Mouse (Mus musculus) hindbrain, embryonic 11.5 days (tissue): ENCODE results near the gene Atxn1. TPM values are rescaled to one million over a fixed set of nuclear protein-coding genes. Genes with fewer than 3 reads are reported as not detected.

Source experiments
- ATAC-seq: fragments of 200-750 bp; cut with Nextera tagmentation; 2 replicates; pipeline ENCODE4 v1.8.0; 2017; ENCODE audit warnings: mild to moderate bottlenecking, moderate TSS enrichment, moderate library complexity; ENCODE audit not compliant: low FRiP score
- DNase-seq: peaks from one replicate; pipeline ENCODE4 v3.0.0-alpha.2; 2015; ENCODE audit warnings: low spot score
- H3K27ac ChIP-seq: fragments of 300-500 bp; sonication (generic); 2 replicates; pipeline ENCODE4 v1.5.1; 2014; ENCODE audit warnings: mild to moderate bottlenecking, low read depth, low read length
- H3K27me3 ChIP-seq: fragments of 300-500 bp; sonication (generic); 2 replicates; pipeline ENCODE4 v1.6.1; 2014; ENCODE audit warnings: mild to moderate bottlenecking, low read length, moderate library complexity, mixed read lengths; ENCODE audit not compliant: control insufficient read depth, insufficient read depth
- H3K36me3 ChIP-seq: fragments of 300-500 bp; sonication (generic); 2 replicates; pipeline ENCODE4 v1.6.1; 2014; ENCODE audit warnings: mild to moderate bottlenecking, low read length, moderate library complexity, mixed read lengths; ENCODE audit not compliant: control insufficient read depth, insufficient read depth
- H3K4me1 ChIP-seq: fragments of 300-500 bp; sonication (generic); replicated peaks from 2 replicates; pipeline ENCODE4 v1.6.1; 2014; ENCODE audit warnings: low read length, mixed read lengths; ENCODE audit not compliant: control insufficient read depth, insufficient read depth
- H3K4me2 ChIP-seq: fragments of 300-500 bp; sonication (generic); replicated peaks from 2 replicates; pipeline ENCODE4 v1.6.1; 2014; ENCODE audit warnings: mild to moderate bottlenecking, low read depth, low read length
- H3K4me3 ChIP-seq: fragments of 300-500 bp; sonication (generic); 2 replicates; pipeline ENCODE4 v1.5.1; 2014; ENCODE audit warnings: low read depth, low read length
- H3K9ac ChIP-seq: fragments of 300-500 bp; sonication (generic); 2 replicates; pipeline ENCODE4 v1.6.1; 2014; ENCODE audit warnings: low read depth, low read length
- H3K9me3 ChIP-seq: fragments of 300-500 bp; sonication (generic); 2 replicates; pipeline ENCODE4 v1.6.1; 2016; ENCODE audit warnings: low read length; ENCODE audit not compliant: control insufficient read depth
- WGBS: fragments of 180-500 bp; shearing (Covaris S2); extraction: QIAGEN DNeasy Blood & Tissue Kit; methylation state at CpG from one replicate; pipeline ENCODE4 v1.1.7; 2014; 5-methylcytosine and 5-hydroxymethylcytosine counted together
- polyA plus RNA-seq: library from polyadenylated mRNA; unstranded; fragments of >200 nt; fragmentation: Nextera tagmentation; extraction: Ambion mirVana; gene quantifications from 2 replicates; pipeline ENCODE4 v1.2.1, GENCODE M21; 2014

Gene Atxn1
- polyA plus RNA-seq, 1 experiment from 2014 or later = 3.2 TPM

- no peaks in the 10 kb centered on the region for H3K9me3 ChIP-seq
- no peak overlapping the region for H3K4me3 ChIP-seq
- no peak for ATAC-seq
- H3K36me3 ChIP-seq = no peaks in the 10 kb centered on the region
- WGBS = 66% methylated on average over 4 of the region's 4 CpGs
- no peaks in the 10 kb centered on the region for H3K27me3 ChIP-seq
- DNase-seq = no peak
- no peaks in the 10 kb centered on the region for H3K4me1 ChIP-seq
- no peak overlapping the region for H3K9ac ChIP-seq
- no peak overlapping the region for H3K4me2 ChIP-seq
- H3K27ac ChIP-seq = no peak overlapping the region
These were observed 406.4 kb downstream of the Atxn1 start for GRCm38 (mm10) chr13:45558367-45558766.

GRCm38 (mm10) chr13:45553674-45554073 lies 411.1 kb downstream of the Atxn1 start:
- Histone ChIP-seq H3K36me3 (no peaks in the 10 kb centered on the region), H3K27me3 (no peaks in the 10 kb centered on the region), H3K27ac (no peak overlapping the region), H3K9ac (no peak overlapping the region), H3K4me2 (no peak overlapping the region), H3K4me3 (no peak overlapping the region), H3K9me3 (no peaks in the 10 kb centered on the region), H3K4me1 (no peaks in the 10 kb centered on the region)
- 74% methylated on average over 7 of the region's 7 CpGs for WGBS
- DNase-seq (no peak), ATAC-seq (no peak)

GRCm38 (mm10) chr13:45547549-45547948 lies 417.3 kb downstream of the Atxn1 start:
- H3K4me2 ChIP-seq = no peak overlapping the region
- H3K4me1 ChIP-seq = no peaks in the 10 kb centered on the region
- DNase-seq = no peak
- H3K9ac ChIP-seq = no peak overlapping the region
- H3K27ac ChIP-seq = no peak overlapping the region
- H3K27me3 ChIP-seq = no peaks in the 10 kb centered on the region
- H3K9me3 ChIP-seq = no peaks in the 10 kb centered on the region
- H3K4me3 ChIP-seq = no peak overlapping the region
- WGBS = 82% methylated on average over 5 of the region's 5 CpGs
- no peak for ATAC-seq
- no peaks in the 10 kb centered on the region for H3K36me3 ChIP-seq

- no peak overlapping the region for H3K4me2 ChIP-seq
- no peak for ATAC-seq
- H3K9me3 ChIP-seq = no peaks in the 10 kb centered on the region
- no peak for DNase-seq
- no peaks in the 10 kb centered on the region for H3K4me1 ChIP-seq
- 90% methylated on average over 4 of the region's 4 CpGs for WGBS
- no peak overlapping the region for H3K4me3 ChIP-seq
- H3K27me3 ChIP-seq = no peaks in the 10 kb centered on the region; the same call in 1 of the 2 replicates
- H3K9ac ChIP-seq = no peak overlapping the region
- no peak overlapping the region for H3K27ac ChIP-seq
- no peaks in the 10 kb centered on the region for H3K36me3 ChIP-seq
These were observed 417.9 kb downstream of the Atxn1 start for GRCm38 (mm10) chr13:45546946-45547345.

- no peak for ATAC-seq
- Histone ChIP-seq H3K9me3 (no peaks in the 10 kb centered on the region), H3K27me3 (no peaks in the 10 kb centered on the region; the same call in 1 of the 2 replicates), H3K4me2 (no peak overlapping the region), H3K36me3 (no peaks in the 10 kb centered on the region), H3K4me3 (no peak overlapping the region), H3K27ac (no peak overlapping the region), H3K4me1 (no peaks in the 10 kb centered on the region), H3K9ac (no peak overlapping the region)
- 85% methylated on average over 13 of the region's 13 CpGs for WGBS
- no peak for DNase-seq
These were observed 418.8 kb downstream of the Atxn1 start for GRCm38 (mm10) chr13:45545974-45546373.

GRCm38 (mm10) chr13:45539205-45539568 lies 425.6 kb downstream of the Atxn1 start:
- Histone ChIP-seq H3K9ac (no peak overlapping the region), H3K4me2 (peak overlapping the region; percentile 53), H3K4me1 (0 out of 2 replicates have a peak, but pooled peaks cover 3% of the 10 kb centered on the region), H3K36me3 (no peaks in the 10 kb centered on the region), H3K27ac (0 out of 2 replicates have a peak overlapping the region, but pooled peaks have one; percentile 30), H3K4me3 (peak overlapping the region; percentile 35), H3K27me3 (no peaks in the 10 kb centered on the region; the same call in 1 of the 2 replicates), H3K9me3 (no peaks in the 10 kb centered on the region)
- ATAC-seq = peak; percentile 88
- whole genome bisulfite sequencing = 10% methylated on average over 10 of the region's 10 CpGs
- peak; percentile 88 for DNase-seq

- H3K36me3 ChIP-seq = no peaks in the 10 kb centered on the region
- H3K4me3 ChIP-seq = peak overlapping the region; percentile 35
- H3K4me1 ChIP-seq = 0 out of 2 replicates have a peak, but pooled peaks cover 3% of the 10 kb centered on the region
- DNase-seq = peak; percentile 86
- 33% methylated on average over 10 of the region's 10 CpGs for WGBS
- no peaks in the 10 kb centered on the region; the same call in 1 of the 2 replicates for H3K27me3 ChIP-seq
- H3K27ac ChIP-seq = 0 out of 2 replicates have a peak overlapping the region, but pooled peaks have one; percentile 30
- peak; percentile 92 for ATAC-seq
- H3K4me2 ChIP-seq = peak overlapping the region; percentile 53
- no peaks in the 10 kb centered on the region for H3K9me3 ChIP-seq
- no peak overlapping the region for H3K9ac ChIP-seq
These were observed 426.1 kb downstream of the Atxn1 start for GRCm38 (mm10) chr13:45538532-45539204.

GRCm38 (mm10) chr13:45538091-45538490 lies 426.7 kb downstream of the Atxn1 start:
- Histone ChIP-seq H3K27me3 (no peaks in the 10 kb centered on the region; the same call in 1 of the 2 replicates), H3K27ac (no peak overlapping the region), H3K9ac (no peak overlapping the region), H3K36me3 (no peaks in the 10 kb centered on the region), H3K4me3 (no peak overlapping the region), H3K4me2 (no peak overlapping the region), H3K9me3 (no peaks in the 10 kb centered on the region), H3K4me1 (0 out of 2 replicates have a peak, but pooled peaks cover 3% of the 10 kb centered on the region)
- ATAC-seq (no peak), DNase-seq (no peak)
- 89% methylated on average over 9 of the region's 9 CpGs for WGBS

GRCm38 (mm10) chr13:45537110-45537509 lies 427.7 kb downstream of the Atxn1 start:
- Histone ChIP-seq H3K27me3 (no peaks in the 10 kb centered on the region), H3K4me2 (no peak overlapping the region), H3K9me3 (no peaks in the 10 kb centered on the region), H3K9ac (no peak overlapping the region), H3K4me1 (0 out of 2 replicates have a peak, but pooled peaks cover 3% of the 10 kb centered on the region), H3K36me3 (no peaks in the 10 kb centered on the region), H3K4me3 (no peak overlapping the region), H3K27ac (no peak overlapping the region)
- no peak for ATAC-seq
- WGBS = 84% methylated on average over 9 of the region's 9 CpGs
- no peak for DNase-seq
